Mouse (Mus musculus): ENCODE results near the gene Oxsr1.

- no peak for TF ChIP-seq CTCF (IDR thresholded peaks at IDR 0.05; ENCODE audit: low read depth, low read length)
- no peak for TF ChIP-seq POLR2A (IDR thresholded peaks at IDR 0.05; ENCODE audit: extremely low read depth, insufficient read depth, low read length)
These were observed 50.7 kb downstream of the Oxsr1 start for GRCm38 (mm10) chr9:119271496-119271895.
